Mouse (Mus musculus) lung, embryonic 15.5 days (tissue): ENCODE data around the gene Rapgef2. TPM values are rescaled to one million over a fixed set of nuclear protein-coding genes. Genes with fewer than 3 reads are reported as not detected.
"Not testable (repeated sequence)": the region's sequence is repeated elsewhere in the genome, so short reads cannot be mapped to it uniquely, and the experiment has no call there.

ENCODE experiments used
- ATAC-seq: fragments of 200-750 bp; cut with Nextera tagmentation; 2 replicates; pipeline ENCODE4 v1.8.0; 2017; ENCODE audit warnings: moderate number of reproducible peaks, borderline replicate concordance; ENCODE audit not compliant: low FRiP score, low TSS enrichment; ENCODE audit errors: extremely low read depth
- H3K27ac ChIP-seq: fragments of 300-500 bp; sonication (generic); 2 replicates; pipeline ENCODE4 v1.5.1; 2015; ENCODE audit warnings: moderate library complexity, mild to moderate bottlenecking, inconsistent platforms
- H3K27me3 ChIP-seq: fragments of 300-500 bp; sonication (generic); 2 replicates; pipeline ENCODE4 v1.6.1; 2015; ENCODE audit warnings: inconsistent platforms
- H3K36me3 ChIP-seq: fragments of 300-500 bp; sonication (generic); 2 replicates; pipeline ENCODE4 v1.6.1; 2015; ENCODE audit warnings: inconsistent platforms
- H3K4me1 ChIP-seq: fragments of 300-500 bp; sonication (generic); 2 replicates; pipeline ENCODE4 v1.6.1; 2015; ENCODE audit warnings: inconsistent platforms
- H3K4me2 ChIP-seq: fragments of 300-500 bp; sonication (generic); 2 replicates; pipeline ENCODE4 v1.6.1; 2015; ENCODE audit warnings: inconsistent platforms, mild to moderate bottlenecking, moderate library complexity
- H3K4me3 ChIP-seq: fragments of 300-500 bp; sonication (generic); 2 replicates; pipeline ENCODE4 v1.5.1; 2015; ENCODE audit warnings: mild to moderate bottlenecking, inconsistent platforms
- H3K9ac ChIP-seq: fragments of 300-500 bp; sonication (generic); 2 replicates; pipeline ENCODE4 v1.6.1; 2015; ENCODE audit warnings: inconsistent platforms
- H3K9me3 ChIP-seq: fragments of 300-500 bp; sonication (generic); 2 replicates; pipeline ENCODE4 v1.6.1; 2016; ENCODE audit warnings: inconsistent platforms
- WGBS: fragments of 180-500 bp; shearing (Covaris S2); methylation state at CpG from one replicate; pipeline ENCODE4 v1.1.7; 2015; 5-methylcytosine and 5-hydroxymethylcytosine counted together
- polyA plus RNA-seq: library from polyadenylated mRNA; unstranded; fragments of >200 nt; fragmentation: Nextera tagmentation; extraction: Ambion mirVana; gene quantifications from 2 replicates; pipeline ENCODE4 v1.2.1, GENCODE M21; 2015

Rapgef2 gene
- polyA plus RNA-seq, 1 experiment from 2014 or later = 6.2 TPM

DNA sequence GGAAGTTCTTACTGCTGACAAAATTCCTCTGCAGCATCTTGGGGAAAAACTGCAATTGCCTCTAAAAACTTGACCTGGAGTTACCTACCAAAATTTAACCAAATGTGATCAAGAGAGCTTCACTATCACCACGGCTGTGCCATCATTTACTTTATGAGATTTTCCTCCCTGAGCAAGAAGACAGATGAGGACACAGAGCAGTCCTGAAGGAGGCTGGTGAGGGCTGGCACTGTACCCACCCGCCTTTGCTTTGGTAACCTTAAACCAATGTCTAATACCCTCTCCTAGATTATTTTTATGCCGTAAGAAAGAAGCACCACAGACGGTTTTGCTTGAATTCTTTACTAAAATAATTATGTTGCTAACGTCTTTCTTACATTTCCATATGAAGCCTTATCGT is 112.1 kb downstream of the Rapgef2 start:
- WGBS = 82% methylated on average over 6 of the region's 6 CpGs
- Histone ChIP-seq H3K9ac (no peak overlapping the region), H3K4me3 (no peak overlapping the region), H3K9me3 (no peaks in the 10 kb centered on the region), H3K27me3 (no peaks in the 10 kb centered on the region), H3K4me2 (no peak overlapping the region), H3K36me3 (no peaks in the 10 kb centered on the region), H3K27ac (no peak overlapping the region), H3K4me1 (peaks cover 24% of the 10 kb centered on the region)
- no peak for ATAC-seq

GRCm38 (mm10) chr3:79173291-79173690 is 113.0 kb downstream of the Rapgef2 start:
- no peaks in the 10 kb centered on the region for H3K9me3 ChIP-seq
- 78% methylated on average over 5 of the region's 5 CpGs for WGBS
- H3K27me3 ChIP-seq = no peaks in the 10 kb centered on the region

GRCm38 (mm10) chr3:79171146-79171545 is 115.2 kb downstream of the Rapgef2 start:
- H3K4me2 ChIP-seq, ATAC-seq, H3K9ac ChIP-seq: not testable (repeated sequence)

More at GRCm38 (mm10) chr3:79173291-79173690, 113.0 kb downstream of the Rapgef2 start:
- Histone ChIP-seq H3K27ac (no peak overlapping the region), H3K36me3 (no peaks in the 10 kb centered on the region), H3K9ac (no peak overlapping the region), H3K4me1 (peaks cover 18% of the 10 kb centered on the region), H3K4me3 (no peak overlapping the region), H3K4me2 (no peak overlapping the region)
- ATAC-seq = no peak

GRCm38 (mm10) chr3:79168168-79168827 is 118.0 kb downstream of the Rapgef2 start:
- no peak overlapping the region for H3K27ac ChIP-seq
- H3K4me1 ChIP-seq = peaks cover 5% of the 10 kb centered on the region; the same call in 1 of the 2 replicates
- H3K4me3 ChIP-seq = no peak overlapping the region
- no peaks in the 10 kb centered on the region for H3K27me3 ChIP-seq
- no peak overlapping the region for H3K9ac ChIP-seq
- WGBS = 34% methylated on average over 2 of the region's 2 CpGs
- ATAC-seq = no peak
- H3K9me3 ChIP-seq = no peaks in the 10 kb centered on the region
- no peaks in the 10 kb centered on the region for H3K36me3 ChIP-seq
- no peak overlapping the region for H3K4me2 ChIP-seq

More at GRCm38 (mm10) chr3:79171146-79171545, 115.2 kb downstream of the Rapgef2 start:
- H3K27ac ChIP-seq, H3K9me3 ChIP-seq, H3K4me3 ChIP-seq, H3K27me3 ChIP-seq, H3K4me1 ChIP-seq, H3K36me3 ChIP-seq: not testable (repeated sequence)
- WGBS = 93% methylated on average over 8 of the region's 8 CpGs

DNA sequence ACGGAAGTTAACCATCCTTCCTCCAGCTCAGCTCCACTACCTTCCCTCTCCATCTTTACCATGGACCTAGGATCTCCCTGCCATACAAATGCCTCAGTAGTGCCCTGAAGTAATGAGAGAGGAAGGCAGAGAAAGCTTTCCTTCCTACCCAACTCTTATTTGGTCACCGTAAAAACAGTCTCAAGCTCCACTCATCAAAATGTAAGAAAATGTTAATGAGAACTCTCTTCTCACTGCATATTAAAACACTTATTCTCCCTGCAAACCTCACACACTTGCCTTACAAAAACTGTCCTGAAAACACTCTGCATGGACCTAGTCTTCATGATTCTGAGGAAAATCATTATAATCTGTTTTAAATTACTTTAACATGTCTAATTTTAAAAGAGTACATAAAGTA is 118.7 kb downstream of the Rapgef2 start:
- Histone ChIP-seq H3K4me2 (no peak overlapping the region), H3K4me1 (peaks cover 5% of the 10 kb centered on the region; the same call in 1 of the 2 replicates), H3K9ac (no peak overlapping the region), H3K36me3 (no peaks in the 10 kb centered on the region), H3K27ac (no peak overlapping the region), H3K27me3 (no peaks in the 10 kb centered on the region), H3K9me3 (no peaks in the 10 kb centered on the region), H3K4me3 (no peak overlapping the region)
- WGBS = 79% methylated on average over 2 of the region's 2 CpGs
- no peak for ATAC-seq

DNA sequence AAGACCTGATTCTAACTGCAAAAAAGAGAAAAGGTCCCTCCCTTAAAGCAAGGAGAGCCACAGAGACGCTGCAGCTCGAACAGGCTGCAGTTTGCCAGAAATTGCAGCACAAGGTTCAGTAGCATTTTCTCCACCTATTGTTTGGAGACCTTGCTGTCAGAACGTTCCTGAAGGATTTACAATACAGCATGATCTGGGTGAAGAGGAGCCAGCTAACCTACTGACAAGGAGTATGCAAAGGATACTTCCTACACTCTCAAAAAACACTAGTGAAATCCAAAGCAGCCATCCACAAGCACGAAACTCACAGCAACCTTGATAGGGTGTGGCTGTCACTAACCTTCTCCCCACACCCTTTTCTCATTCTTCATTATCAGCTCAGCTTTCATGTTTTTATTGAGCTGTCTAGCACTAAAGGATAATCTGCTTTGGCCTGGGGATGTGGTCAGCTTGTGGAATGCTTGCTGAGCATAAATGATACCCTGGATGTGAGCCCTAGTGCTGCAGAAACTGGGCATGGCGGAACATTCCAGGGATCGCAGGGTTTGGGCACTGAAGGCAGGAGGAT is 124.4 kb downstream of the Rapgef2 start:
- no peak overlapping the region for H3K4me3 ChIP-seq

GRCm38 (mm10) chr3:79161093-79161723 is 125.1 kb downstream of the Rapgef2 start:
- no peak overlapping the region for H3K4me3 ChIP-seq
- no peaks in the 10 kb centered on the region for H3K27me3 ChIP-seq
- WGBS = 27% methylated on average over 6 of the region's 6 CpGs
- peak; percentile 85 for ATAC-seq
- no peak overlapping the region for H3K9ac ChIP-seq
- peak overlapping the region; percentile 64 for H3K27ac ChIP-seq
- peak overlapping the region; percentile 43 for H3K4me2 ChIP-seq
- H3K9me3 ChIP-seq = no peaks in the 10 kb centered on the region
- H3K36me3 ChIP-seq = no peaks in the 10 kb centered on the region
- H3K4me1 ChIP-seq = peaks cover 15% of the 10 kb centered on the region

More for the DNA sequence above, 124.4 kb downstream of the Rapgef2 start:
- Histone ChIP-seq H3K9me3 (no peaks in the 10 kb centered on the region), H3K4me2 (peak overlapping the region; percentile 43), H3K9ac (no peak overlapping the region), H3K27ac (peak overlapping the region; percentile 64), H3K4me1 (peaks cover 15% of the 10 kb centered on the region), H3K36me3 (no peaks in the 10 kb centered on the region), H3K27me3 (no peaks in the 10 kb centered on the region)
- WGBS = 32% methylated on average over 6 of the region's 6 CpGs
- no peak for ATAC-seq

DNA sequence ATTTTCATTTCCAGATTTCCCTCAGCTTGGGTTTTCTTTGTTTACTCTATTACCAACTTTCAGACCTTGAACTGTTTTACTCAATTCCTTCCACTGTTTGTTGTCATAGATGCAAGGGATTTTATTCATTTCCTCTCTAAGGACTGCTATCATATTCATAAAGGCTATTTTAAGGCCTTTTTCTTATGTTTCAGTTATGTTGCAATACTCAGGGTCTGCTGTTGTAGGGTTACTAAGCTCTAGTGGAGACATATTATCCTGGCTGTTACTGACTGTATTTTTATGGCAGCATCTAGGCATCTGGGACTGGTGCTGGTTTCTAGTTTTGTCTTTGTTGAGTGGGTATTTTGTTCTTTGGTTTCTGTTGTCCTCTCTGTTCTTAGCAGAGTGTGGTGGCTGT is 128.1 kb downstream of the Rapgef2 start:
- Histone ChIP-seq H3K27me3 (no peaks in the 10 kb centered on the region), H3K36me3 (no peaks in the 10 kb centered on the region), H3K4me2 (no peak overlapping the region), H3K9me3 (no peaks in the 10 kb centered on the region), H3K4me1 (peaks cover 18% of the 10 kb centered on the region), H3K9ac (no peak overlapping the region), H3K4me3 (no peak overlapping the region), H3K27ac (no peak overlapping the region)
- ATAC-seq = no peak

DNA sequence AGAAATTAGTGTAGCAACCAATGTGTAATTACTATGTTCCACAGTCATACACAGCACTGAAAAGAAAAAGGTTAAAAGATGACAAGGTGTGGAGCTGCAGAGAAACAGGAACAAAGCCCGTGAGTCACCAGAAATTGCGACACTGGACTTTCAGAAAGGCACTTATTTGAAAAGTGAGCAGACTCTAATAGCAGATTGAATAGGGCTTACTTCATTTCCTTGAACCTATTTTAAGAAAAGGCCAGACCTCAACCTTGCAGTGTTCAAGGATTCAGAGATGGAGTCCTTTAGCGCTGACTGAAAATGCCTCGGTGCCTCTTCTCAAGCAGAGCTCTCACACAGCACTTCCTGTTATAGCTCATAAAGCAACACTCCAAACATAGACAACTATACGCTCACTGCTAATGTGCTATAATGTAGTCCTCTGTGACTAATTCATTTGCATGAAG is 133.3 kb downstream of the Rapgef2 start:
- H3K36me3 ChIP-seq = no peaks in the 10 kb centered on the region
- H3K4me3 ChIP-seq = no peak overlapping the region
- H3K27me3 ChIP-seq = no peaks in the 10 kb centered on the region
- H3K9ac ChIP-seq = no peak overlapping the region
- ATAC-seq = no peak
- no peaks in the 10 kb centered on the region for H3K9me3 ChIP-seq
- H3K4me2 ChIP-seq = no peak overlapping the region
- WGBS = 61% methylated on average over 5 of the region's 5 CpGs
- H3K27ac ChIP-seq = peak overlapping the region; percentile 16; the same call in 1 of the 2 replicates
- 0 out of 2 replicates have a peak, but pooled peaks cover 3% of the 10 kb centered on the region for H3K4me1 ChIP-seq

DNA sequence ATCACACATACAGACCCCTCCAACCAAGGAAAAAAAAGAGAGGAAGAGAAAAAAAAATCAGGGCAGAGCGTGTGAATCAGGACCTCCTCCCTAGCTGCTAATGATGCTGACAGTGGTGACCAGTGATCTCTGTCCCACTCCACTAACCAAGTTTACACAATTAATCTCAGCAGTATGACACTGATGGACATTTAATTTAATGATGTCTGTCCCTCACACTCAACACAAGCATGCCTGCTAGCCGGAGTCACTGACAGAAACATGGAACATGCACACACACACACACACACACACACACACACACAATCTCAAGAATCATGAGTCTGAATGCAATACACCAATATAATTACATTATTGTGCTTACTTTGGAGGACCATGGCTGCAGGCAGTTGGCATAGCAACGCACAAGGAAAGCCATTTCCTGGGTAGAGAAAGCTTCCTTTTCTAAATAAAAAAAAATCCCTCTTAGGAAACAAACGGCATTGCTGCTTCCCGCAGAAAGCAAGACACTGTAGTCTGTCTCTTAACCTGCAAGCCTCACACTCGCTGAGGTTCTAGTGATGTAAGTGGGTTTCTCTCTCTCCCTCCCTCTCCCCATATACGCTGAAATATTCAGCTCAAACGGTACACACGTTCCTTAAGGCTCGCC is 140.8 kb downstream of the Rapgef2 start:
- H3K27ac ChIP-seq = no peak overlapping the region
- no peak overlapping the region for H3K9ac ChIP-seq
- no peak overlapping the region for H3K4me3 ChIP-seq
- no peaks in the 10 kb centered on the region for H3K27me3 ChIP-seq
- ATAC-seq = peak; percentile 36; the same call in 1 of the 2 replicates
- no peaks in the 10 kb centered on the region for H3K9me3 ChIP-seq
- H3K4me1 ChIP-seq = peaks cover 30% of the 10 kb centered on the region
- 0 out of 2 replicates have a peak overlapping the region, but pooled peaks have one; percentile 1 for H3K4me2 ChIP-seq
- H3K36me3 ChIP-seq = no peaks in the 10 kb centered on the region
- WGBS = 21% methylated on average over 10 of the region's 10 CpGs

DNA sequence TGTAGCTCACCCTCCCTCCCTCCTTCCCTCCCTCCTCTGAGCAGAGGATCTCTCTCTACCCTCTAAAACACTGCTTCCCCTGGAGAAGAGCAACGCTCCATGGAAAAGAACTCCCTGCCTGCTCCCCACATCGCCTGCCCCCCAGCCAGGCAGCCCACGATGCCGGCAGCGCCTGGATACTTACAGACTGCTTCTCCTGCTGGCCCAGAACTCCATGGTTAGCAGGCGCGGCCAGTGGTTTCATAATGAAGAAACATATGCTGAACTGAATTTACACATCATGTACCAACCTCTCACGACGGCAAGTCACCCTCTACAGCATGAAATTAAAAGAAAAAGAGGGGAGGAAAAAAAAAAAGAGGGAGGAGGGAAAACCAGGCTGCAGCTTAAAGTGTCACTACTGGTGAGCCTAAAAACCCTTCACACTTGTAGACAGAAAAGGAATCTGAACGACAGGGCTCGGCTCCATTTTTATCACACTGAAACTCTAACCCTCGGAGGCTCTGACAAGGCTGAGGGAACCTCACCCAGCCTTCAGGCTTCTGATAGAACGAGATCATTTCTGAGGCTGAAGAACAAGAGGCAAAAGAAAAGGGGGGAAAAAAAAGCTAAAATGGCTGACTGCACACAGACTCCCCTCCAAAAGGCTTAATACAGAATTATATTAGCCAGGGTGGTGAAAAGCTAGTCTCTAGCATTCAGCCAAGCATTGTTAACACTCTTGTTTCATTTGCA is 141.5 kb downstream of the Rapgef2 start:
- Histone ChIP-seq H3K4me2 (peak overlapping the region; percentile 12; the same call in 1 of the 2 replicates), H3K4me3 (no peak overlapping the region), H3K4me1 (peaks cover 37% of the 10 kb centered on the region), H3K27ac (0 out of 2 replicates have a peak overlapping the region, but pooled peaks have one; percentile 20), H3K36me3 (no peaks in the 10 kb centered on the region), H3K27me3 (no peaks in the 10 kb centered on the region), H3K9me3 (no peaks in the 10 kb centered on the region), H3K9ac (no peak overlapping the region)
- 29% methylated on average over 13 of the region's 13 CpGs for WGBS
- no peak for ATAC-seq
